Mouse (Mus musculus): Measurements from ENCODE around the gene Samd8.

- TF ChIP-seq CTCF (IDR thresholded peaks at IDR 0.05; ENCODE audit: borderline replicate concordance, insufficient read depth, low read depth, low read length) (no peak), POLR2A (IDR thresholded peaks at IDR 0.05; ENCODE audit: borderline replicate concordance, insufficient read depth, low read length) (no peak)
Measured at GRCm38 (mm10) chr14:21740345-21740744, 10.0 kb upstream of the Samd8 start.

Data from cerebellum, adult 2 months (tissue).